Mouse (Mus musculus): ENCODE measurements around the gene Bmpr1b. TPM values are rescaled to one million over a fixed set of nuclear protein-coding genes. Genes with fewer than 3 reads are reported as not detected.

Bmpr1b gene
- total and polyA plus RNA-seq, 3 experiments: 0.04 TPM; not detected in 1

- no peak for DNase-seq (ENCODE audit: extremely low read depth)
- Histone ChIP-seq H3K27me3 (replicated peaks) (no peaks in the 10 kb centered on the region), H3K4me1 (ENCODE audit: control insufficient read depth in 1 of 2, insufficient read depth in 2 of 2) (peaks cover 0 to 4% of the 10 kb centered on the region in 2 experiments; a peak in 1 of 4 replicates), H3K4me2 (ENCODE audit: insufficient read depth, low read depth, poor library complexity, severe bottlenecking) (no peak overlapping the region), H3K36me3 (replicated peaks in 1 of 2; ENCODE audit: control insufficient read depth in 1 of 2, insufficient read depth in 1 of 2, low read length in 1 of 2) (no peaks in the 10 kb centered on the region), H3K9me3 (replicated peaks; ENCODE audit: low read length) (no peaks in the 10 kb centered on the region), H3K9ac (ENCODE audit: insufficient read depth, low read depth) (no peak overlapping the region), H3K27ac (ENCODE audit: insufficient read depth, low read depth) (no peak overlapping the region), H3K4me3 (replicated peaks in 1 of 3; ENCODE audit: low read depth in 2 of 3, low read length in 2 of 3, poor library complexity in 1 of 3) (no peak overlapping the region), H3K79me2 (replicated peaks; ENCODE audit: control insufficient read depth, extremely low read depth, insufficient read depth, poor library complexity, severe bottlenecking) (no peaks in the 10 kb centered on the region)
- in situ Hi-C loops (cut with MboI; ENCODE audit: low pct_ligation_motif_present, low pct_unique_long_range_greater_than_20kb, low sequenced_read_pairs) (no loop called here), dilution Hi-C loops (cut with MboI; ENCODE audit: extremely low pct_ligation_motif_present, extremely low pct_unique_long_range_greater_than_20kb, low sequenced_read_pairs) (no loop called here)
- TF ChIP-seq TBP (conservative IDR thresholded peaks at IDR 0.05; ENCODE audit: low read depth, low read length) (no peak), KAT2A (IDR thresholded peaks at IDR 0.05; ENCODE audit: insufficient replicate concordance, low read length) (no peak)
These were observed 120.1 kb downstream of the Bmpr1b start for GRCm38 (mm10) chr3:142049093-142049492.

- no peak overlapping the region for H3K27ac ChIP-seq (ENCODE audit: insufficient read depth, low read depth)
- no peaks in the 10 kb centered on the region for H3K27me3 ChIP-seq (replicated peaks)
- no peaks in the 10 kb centered on the region for H3K79me2 ChIP-seq (replicated peaks; ENCODE audit: control insufficient read depth, extremely low read depth, insufficient read depth, poor library complexity, severe bottlenecking)
- no peak for TF ChIP-seq JUN (IDR thresholded peaks at IDR 0.05; ENCODE audit: insufficient read depth, low read depth, low read length)
- H3K4me1 ChIP-seq (ENCODE audit: control insufficient read depth in 1 of 2, insufficient read depth in 2 of 2): peaks cover 0 to 4% of the 10 kb centered on the region in 2 experiments; a peak in 1 of 4 replicates
- H3K9ac ChIP-seq (ENCODE audit: insufficient read depth, low read depth): no peak overlapping the region
- dilution Hi-C loops (cut with MboI; ENCODE audit: extremely low pct_ligation_motif_present, extremely low pct_unique_long_range_greater_than_20kb, low sequenced_read_pairs) (no loop called here), in situ Hi-C loops (cut with MboI; ENCODE audit: low pct_ligation_motif_present, low pct_unique_long_range_greater_than_20kb, low sequenced_read_pairs) (no loop called here)
- DNase-seq (ENCODE audit: extremely low read depth): no peak
- no peaks in the 10 kb centered on the region for H3K36me3 ChIP-seq (replicated peaks in 1 of 2; ENCODE audit: control insufficient read depth in 1 of 2, insufficient read depth in 1 of 2, low read length in 1 of 2)
- H3K4me3 ChIP-seq (replicated peaks in 1 of 3; ENCODE audit: low read depth in 2 of 3, low read length in 2 of 3, poor library complexity in 1 of 3): no peak overlapping the region
- no peaks in the 10 kb centered on the region for H3K9me3 ChIP-seq (replicated peaks; ENCODE audit: low read length)
- no peak overlapping the region for H3K4me2 ChIP-seq (ENCODE audit: insufficient read depth, low read depth, poor library complexity, severe bottlenecking)
These were observed 120.7 kb downstream of the Bmpr1b start for GRCm38 (mm10) chr3:142048493-142048892.

GRCm38 (mm10) chr3:142043463-142043862, 125.8 kb downstream of the Bmpr1b start:
- H3K36me3 ChIP-seq (replicated peaks in 1 of 2; ENCODE audit: control insufficient read depth in 1 of 2, insufficient read depth in 1 of 2, low read length in 1 of 2): no peaks in the 10 kb centered on the region
- no peak overlapping the region for H3K4me2 ChIP-seq (ENCODE audit: insufficient read depth, low read depth, poor library complexity, severe bottlenecking)
- no peaks in the 10 kb centered on the region for H3K27me3 ChIP-seq (replicated peaks)
- in situ Hi-C loops (cut with MboI; ENCODE audit: low pct_ligation_motif_present, low pct_unique_long_range_greater_than_20kb, low sequenced_read_pairs) (no loop called here), dilution Hi-C loops (cut with MboI; ENCODE audit: extremely low pct_ligation_motif_present, extremely low pct_unique_long_range_greater_than_20kb, low sequenced_read_pairs) (no loop called here)
- H3K9me3 ChIP-seq (replicated peaks; ENCODE audit: low read length): no peaks in the 10 kb centered on the region
- no peaks in the 10 kb centered on the region for H3K79me2 ChIP-seq (replicated peaks; ENCODE audit: control insufficient read depth, extremely low read depth, insufficient read depth, poor library complexity, severe bottlenecking)
- H3K4me3 ChIP-seq (replicated peaks in 1 of 3; ENCODE audit: low read depth in 2 of 3, low read length in 2 of 3, poor library complexity in 1 of 3): no peak overlapping the region
- H3K9ac ChIP-seq (ENCODE audit: insufficient read depth, low read depth): no peak overlapping the region
- peak; percentile 59 for DNase-seq (ENCODE audit: extremely low read depth)
- peaks cover 0 to 4% of the 10 kb centered on the region in 2 experiments; a peak in 1 of 4 replicates for H3K4me1 ChIP-seq (ENCODE audit: control insufficient read depth in 1 of 2, insufficient read depth in 2 of 2)
- no peak overlapping the region for H3K27ac ChIP-seq (ENCODE audit: insufficient read depth, low read depth)
- no peak for TF ChIP-seq KAT2A (IDR thresholded peaks at IDR 0.05; ENCODE audit: insufficient replicate concordance, low read length)
- no peak for TF ChIP-seq MYC (IDR thresholded peaks at IDR 0.05; ENCODE audit: low read depth, low read length)
- TF ChIP-seq MEF2A (IDR thresholded peaks at IDR 0.05; ENCODE audit: borderline replicate concordance, low read depth, low read length): no peak
- TF ChIP-seq USF2 (conservative IDR thresholded peaks at IDR 0.05; ENCODE audit: low read depth, low read length): no peak
- no peak for TF ChIP-seq EP300 (IDR thresholded peaks at IDR 0.05; ENCODE audit: low read length)
- no peak for TF ChIP-seq E2F4 (IDR thresholded peaks at IDR 0.05; ENCODE audit: insufficient replicate concordance, low read depth, low read length)
- TF ChIP-seq RCOR1 (conservative IDR thresholded peaks at IDR 0.05; ENCODE audit: low read depth, low read length): no peak
- TF ChIP-seq ZKSCAN1 (IDR thresholded peaks at IDR 0.05; ENCODE audit: borderline replicate concordance, low read depth, low read length): no peak
- no peak for TF ChIP-seq NRF1 (IDR thresholded peaks at IDR 0.05; ENCODE audit: low read depth, low read length)
- no peak for TF ChIP-seq CHD2 (IDR thresholded peaks at IDR 0.05; ENCODE audit: low read length)
- TF ChIP-seq RAD21 (IDR thresholded peaks at IDR 0.05; ENCODE audit: low read depth, low read length): peak; percentile 82
- TF ChIP-seq GABPA (IDR thresholded peaks at IDR 0.05; ENCODE audit: insufficient replicate concordance, low read depth, low read length): no peak
- TF ChIP-seq JUND (conservative IDR thresholded peaks at IDR 0.05; ENCODE audit: low read depth, low read length): peak; percentile 29; the same call in 1 of the 2 replicates
- TF ChIP-seq ZC3H11A (IDR thresholded peaks at IDR 0.05; ENCODE audit: low read depth, low read length): no peak
- TF ChIP-seq SIN3A (IDR thresholded peaks at IDR 0.05; ENCODE audit: low read length): no peak
- no peak for TF ChIP-seq MAX (IDR thresholded peaks at IDR 0.05; ENCODE audit: low read length)
- TF ChIP-seq TBP (conservative IDR thresholded peaks at IDR 0.05; ENCODE audit: low read depth, low read length): 0 out of 2 replicates have a peak, but pooled peaks have one; percentile 41
- TF ChIP-seq POLR2AphosphoS2 (IDR thresholded peaks at IDR 0.05; ENCODE audit: low read depth, low read length): no peak
- no peak for TF ChIP-seq JUN (IDR thresholded peaks at IDR 0.05; ENCODE audit: insufficient read depth, low read depth, low read length)
- TF ChIP-seq CHD1 (IDR thresholded peaks at IDR 0.05; ENCODE audit: low read depth, low read length): no peak
- no peak for TF ChIP-seq MAFK (IDR thresholded peaks at IDR 0.05; ENCODE audit: insufficient replicate concordance, low read length)
- no peak for TF ChIP-seq MXI1 (IDR thresholded peaks at IDR 0.05; ENCODE audit: low read depth, low read length)
- no peak for TF ChIP-seq BHLHE40 (IDR thresholded peaks at IDR 0.05; ENCODE audit: low read depth, low read length)
- TF ChIP-seq NELFE (IDR thresholded peaks at IDR 0.05; ENCODE audit: low read depth, low read length): no peak
- no peak for TF ChIP-seq MAZ (IDR thresholded peaks at IDR 0.05; ENCODE audit: low read depth, low read length)
- TF ChIP-seq ELF1 (IDR thresholded peaks at IDR 0.05; ENCODE audit: low read depth, low read length): no peak

All from CH12.LX (cell line).